Mouse (Mus musculus) adrenal gland, adult (tissue): ENCODE measurements at regions not wholly inside any gene's neighbourhood (a gene's known extent, or its start where the extent isn't known, plus 50 kb on each side); places are given as distances from the start of the nearest gene placed in this dataset.

Experiments used
- DNase-seq, 2 experiments: peaks; one replicate each; pipeline ENCODE4 v3.0.0; 2022 to 2023; ENCODE audit warnings: low spot score in 1 of 2; ENCODE audit not compliant: inconsistent age in 2 of 2

GRCm38 (mm10) chr5:29142957-29143356, 52.8 kb upstream of the Rnf32 start:
- DNase-seq, result no peak

- no peak for DNase-seq
Observed at GRCm38 (mm10) chr5:29142502-29142901, 53.3 kb upstream of the Rnf32 start.

- DNase-seq, result peak; percentile 64 to 78
Observed at GRCm38 (mm10) chr5:29137481-29137880, 58.3 kb upstream of the Rnf32 start.

GRCm38 (mm10) chr5:29132261-29132660, 63.5 kb upstream of the Rnf32 start:
- DNase-seq, result peak in 1 of 2 experiments; percentile 55

- no peak for DNase-seq
Observed at GRCm38 (mm10) chr5:29131762-29132161, 64.0 kb upstream of the Rnf32 start.

- peak in 1 of 2 experiments; percentile 34 for DNase-seq
Observed at GRCm38 (mm10) chr5:29129724-29130123, 66.1 kb upstream of the Rnf32 start.

- no peak for DNase-seq
Observed at GRCm38 (mm10) chr5:29116942-29117341, 78.8 kb upstream of the Rnf32 start.

GRCm38 (mm10) chr5:29112531-29112930, 83.3 kb upstream of the Rnf32 start:
- DNase-seq, result no peak

GRCm38 (mm10) chr5:29107276-29107675, 88.5 kb upstream of the Rnf32 start:
- DNase-seq, result peak; percentile 61 to 86

GRCm38 (mm10) chr5:29083288-29083687, 112.5 kb upstream of the Rnf32 start:
- peak in 1 of 2 experiments; percentile 41 for DNase-seq

GRCm38 (mm10) chr5:29054393-29054792, 141.4 kb upstream of the Rnf32 start:
- no peak for DNase-seq

GRCm38 (mm10) chr5:29036636-29037035, 159.2 kb upstream of the Rnf32 start:
- DNase-seq, result peak; percentile 63 to 86

- peak in 1 of 2 experiments; percentile 15 for DNase-seq
Observed at GRCm38 (mm10) chr5:29033462-29033997, 162.3 kb upstream of the Rnf32 start.

- DNase-seq, result peak in 1 of 2 experiments; percentile 31
Observed at GRCm38 (mm10) chr5:29030525-29030924, 165.3 kb upstream of the Rnf32 start.

- DNase-seq, result no peak
Observed at GRCm38 (mm10) chr5:29029957-29030356, 165.8 kb upstream of the Rnf32 start.

GRCm38 (mm10) chr5:29025045-29025444, 170.7 kb upstream of the Rnf32 start:
- no peak for DNase-seq

GRCm38 (mm10) chr5:28992796-28993195, 203.0 kb upstream of the Rnf32 start:
- DNase-seq, result no peak

- no peak for DNase-seq
Observed at GRCm38 (mm10) chr5:28979932-28980331, 215.9 kb upstream of the Rnf32 start.

- DNase-seq, result no peak
Observed at GRCm38 (mm10) chr5:28970404-28970803, 225.4 kb upstream of the Rnf32 start.

GRCm38 (mm10) chr5:28955036-28955435, 240.8 kb upstream of the Rnf32 start:
- DNase-seq, result peak; percentile 23 to 62

- no peak for DNase-seq
Observed at GRCm38 (mm10) chr5:28947465-28947864, 248.3 kb upstream of the Rnf32 start.

GRCm38 (mm10) chr5:28943571-28944316, 252.0 kb upstream of the Rnf32 start:
- peak in 1 of 2 experiments; percentile 28 for DNase-seq

GRCm38 (mm10) chr5:28940972-28941371, 254.8 kb upstream of the Rnf32 start:
- DNase-seq, result no peak
